Mouse (Mus musculus) CH12.LX (cell line): ENCODE measurements around the gene Ppp1r35. TPM values are rescaled to one million over a fixed set of nuclear protein-coding genes. Genes with fewer than 3 reads are reported as not detected.

Experiments
- DNase-seq: peaks from one replicate; pipeline ENCODE4 v3.0.0-alpha.2; 2013; ENCODE audit errors: extremely low read depth
- H3K27ac ChIP-seq: 2 replicates; pipeline ENCODE4 v1.5.1; 2012; ENCODE audit warnings: low read depth, mild to moderate bottlenecking, control low read depth, moderate library complexity; ENCODE audit not compliant: insufficient read depth
- H3K27me3 ChIP-seq: replicated peaks from 2 replicates; pipeline ENCODE3; 2012; ENCODE audit warnings: inconsistent platforms
- H3K36me3 ChIP-seq, 2 experiments: replicated peaks in 1 of 2; 2 replicates each; pipeline versions ENCODE3 to v1.6.1; 2012; ENCODE audit warnings: inconsistent platforms in 1 of 2, low read length in 1 of 2, mild to moderate bottlenecking in 1 of 2, mixed read lengths in 1 of 2, moderate library complexity in 1 of 2; ENCODE audit not compliant: control insufficient read depth in 1 of 2, insufficient read depth in 1 of 2
- H3K4me1 ChIP-seq, 2 experiments: 2 replicates each; pipeline ENCODE4 v1.6.1; 2012; ENCODE audit warnings: inconsistent platforms in 1 of 2, moderate library complexity in 1 of 2; ENCODE audit not compliant: insufficient read depth in 2 of 2, control insufficient read depth in 1 of 2
- H3K4me2 ChIP-seq: 2 replicates; pipeline ENCODE4 v1.6.1; 2012; ENCODE audit warnings: low read depth, mild to moderate bottlenecking, control low read depth; ENCODE audit not compliant: poor library complexity, insufficient read depth, severe bottlenecking
- H3K4me3 ChIP-seq, 3 experiments: fragments of 150-350 bp in 1 of 3; sonication (generic) in 1 of 3; replicated peaks in 1 of 3; 2 replicates each; pipeline versions ENCODE3 to v1.5.1; 2011 to 2012; ENCODE audit warnings: low read depth in 2 of 3, low read length in 2 of 3, mild to moderate bottlenecking in 2 of 3, moderate library complexity in 2 of 3, control low read depth in 1 of 3, improper control_type of control experiment in 1 of 3, inconsistent platforms in 1 of 3, mixed read lengths in 1 of 3; ENCODE audit not compliant: poor library complexity in 1 of 3
- H3K79me2 ChIP-seq: replicated peaks from 2 replicates; pipeline ENCODE4 v1.6.1; 2012; ENCODE audit warnings: mild to moderate bottlenecking, moderate library complexity; ENCODE audit not compliant: control insufficient read depth, poor library complexity, insufficient read depth, severe bottlenecking; ENCODE audit errors: extremely low read depth
- H3K9ac ChIP-seq: 2 replicates; pipeline ENCODE4 v1.6.1; 2012; ENCODE audit warnings: low read depth, mild to moderate bottlenecking, control low read depth, moderate library complexity; ENCODE audit not compliant: insufficient read depth
- H3K9me3 ChIP-seq: replicated peaks from 2 replicates; pipeline ENCODE3; 2012; ENCODE audit warnings: low read length, inconsistent platforms, mixed read lengths
- CTCF ChIP-seq, 2 experiments: IDR thresholded peaks in 1 of 2; conservative IDR thresholded peaks in 1 of 2; 2 replicates each; pipeline ENCODE4 v1.5.1; 2011 to 2012; ENCODE audit warnings: low read depth in 2 of 2, low read length in 2 of 2, improper control_type of control experiment in 1 of 2, inconsistent platforms in 1 of 2, mild to moderate bottlenecking in 1 of 2, moderate library complexity in 1 of 2
- E2F4 ChIP-seq: IDR thresholded peaks from 2 replicates; pipeline ENCODE4 v1.6.1; 2011; ENCODE audit warnings: low read depth, low read length, improper control_type of control experiment; ENCODE audit not compliant: insufficient replicate concordance
- EP300 ChIP-seq: IDR thresholded peaks from 2 replicates; pipeline ENCODE4 v1.6.1; 2011; ENCODE audit warnings: low read length, improper control_type of control experiment
- ETS1 ChIP-seq: conservative IDR thresholded peaks from 2 replicates; pipeline ENCODE4 v1.6.1; 2012; ENCODE audit warnings: low read depth, mild to moderate bottlenecking, inconsistent platforms, low read length, improper control_type of control experiment, moderate library complexity
- JUND ChIP-seq: conservative IDR thresholded peaks from 2 replicates; pipeline ENCODE4 v1.6.1; 2011; ENCODE audit warnings: low read depth, low read length, improper control_type of control experiment
- KAT2A ChIP-seq: IDR thresholded peaks from 2 replicates; pipeline ENCODE4 v1.6.1; 2012; ENCODE audit warnings: low read length, improper control_type of control experiment, inconsistent platforms; ENCODE audit not compliant: insufficient replicate concordance
- MAX ChIP-seq: IDR thresholded peaks from 2 replicates; pipeline ENCODE4 v1.6.1; 2011; ENCODE audit warnings: low read length, improper control_type of control experiment
- MAZ ChIP-seq: IDR thresholded peaks from 2 replicates; pipeline ENCODE4 v1.6.1; 2012; ENCODE audit warnings: low read depth, mild to moderate bottlenecking, inconsistent platforms, low read length, improper control_type of control experiment, moderate library complexity
- MEF2A ChIP-seq: IDR thresholded peaks from 2 replicates; pipeline ENCODE4 v1.6.1; 2014; ENCODE audit warnings: low read depth, mild to moderate bottlenecking, inconsistent platforms, low read length, improper control_type of control experiment, borderline replicate concordance
- MYC ChIP-seq: IDR thresholded peaks from 2 replicates; pipeline ENCODE4 v1.6.1; 2011; ENCODE audit warnings: low read depth, mild to moderate bottlenecking, improper control_type of control experiment, low read length
- NELFE ChIP-seq: IDR thresholded peaks from 2 replicates; pipeline ENCODE4 v1.6.1; 2011; ENCODE audit warnings: low read depth, low read length, improper control_type of control experiment
- NRF1 ChIP-seq: IDR thresholded peaks from 2 replicates; pipeline ENCODE4 v1.6.1; 2014; ENCODE audit warnings: low read depth, mild to moderate bottlenecking, inconsistent platforms, low read length, improper control_type of control experiment, moderate library complexity
- PAX5 ChIP-seq: IDR thresholded peaks from 2 replicates; pipeline ENCODE4 v1.6.1; 2012; ENCODE audit warnings: low read length, inconsistent platforms, mixed read lengths
- POLR2AphosphoS2 ChIP-seq: IDR thresholded peaks from 2 replicates; pipeline ENCODE4 v1.6.1; 2011; ENCODE audit warnings: low read depth, low read length, improper control_type of control experiment
- RAD21 ChIP-seq: IDR thresholded peaks from 2 replicates; pipeline ENCODE4 v1.6.1; 2011; ENCODE audit warnings: low read depth, mild to moderate bottlenecking, low read length, improper control_type of control experiment, moderate library complexity
- SMC3 ChIP-seq: IDR thresholded peaks from 2 replicates; pipeline ENCODE4 v1.6.1; 2011; ENCODE audit warnings: low read depth, low read length, improper control_type of control experiment
- TCF12 ChIP-seq: IDR thresholded peaks from 2 replicates; pipeline ENCODE4 v1.6.1; 2014; ENCODE audit warnings: low read depth, mild to moderate bottlenecking, inconsistent platforms, low read length, improper control_type of control experiment
- USF1 ChIP-seq: IDR thresholded peaks from 2 replicates; pipeline ENCODE4 v1.6.1; 2014; ENCODE audit warnings: low read depth, mild to moderate bottlenecking, inconsistent platforms, low read length, improper control_type of control experiment
- USF2 ChIP-seq: conservative IDR thresholded peaks from 2 replicates; pipeline ENCODE4 v1.6.1; 2011; ENCODE audit warnings: low read depth, low read length, improper control_type of control experiment
- ZC3H11A ChIP-seq: IDR thresholded peaks from 2 replicates; pipeline ENCODE4 v1.6.1; 2012; ENCODE audit warnings: low read depth, mild to moderate bottlenecking, inconsistent platforms, low read length, improper control_type of control experiment
- ZKSCAN1 ChIP-seq: IDR thresholded peaks from 2 replicates; pipeline ENCODE4 v1.6.1; 2012; ENCODE audit warnings: low read depth, inconsistent platforms, low read length, improper control_type of control experiment, borderline replicate concordance
- ZNF384 ChIP-seq: IDR thresholded peaks from 2 replicates; pipeline ENCODE4 v1.6.1; 2012; ENCODE audit warnings: low read depth, low read length, improper control_type of control experiment, inconsistent platforms
- dilution Hi-C: fragments of 300-500 bp; cut with MboI; formaldehyde crosslinking; loops from 2 replicates; pipeline ENCODE4 v1.14.3; 2020; ENCODE audit warnings: low sequenced_read_pairs; ENCODE audit not compliant: extremely low pct_unique_long_range_greater_than_20kb, extremely low pct_ligation_motif_present
- in situ Hi-C: fragments of 300-500 bp; cut with MboI; formaldehyde crosslinking; loops from 3 replicates; pipeline ENCODE4 v1.14.3; 2019; ENCODE audit warnings: low sequenced_read_pairs, low pct_ligation_motif_present, low pct_unique_long_range_greater_than_20kb, mixed read lengths
- polyA plus RNA-seq: library from polyadenylated mRNA; unstranded; fragments of >175 nt; gene quantifications from 2 replicates; pipeline ENCODE4 v1.2.1, GENCODE M21; 2012; ENCODE audit warnings: low read depth; ENCODE audit not compliant: insufficient read length
- total RNA-seq, 2 experiments: library from RNA; depleted of rRNA; stranded (reverse); fragments of 300-350 nt in 1 of 2; fragments of >200 nt in 1 of 2; gene quantifications; 2 replicates each; pipeline ENCODE4 v1.2.3; 2012 to 2014

Ppp1r35 gene
- total and polyA plus RNA-seq, 3 experiments, result 17.3 to 34.6 (median 23.3) TPM

GRCm38 (mm10) chr5:137791553-137791952, 12.9 kb downstream of the Ppp1r35 start:
- dilution Hi-C loops (no loop called here), in situ Hi-C loops (loop anchor here (5.0 to 10.0 kb wide), 2 partner anchors 86 to 163 kb away; no protein-coding TSS in a partner anchor)
- H3K27ac ChIP-seq, result no peak overlapping the region
- TF ChIP-seq E2F4, result no peak
- TF ChIP-seq CTCF (conservative IDR thresholded peaks at IDR 0.05 in 1 of 2, IDR thresholded peaks at IDR 0.05 in 1 of 2; ENCODE audit: low read depth in 2 of 2, low read length in 2 of 2), result peak in 1 of 2 experiments; percentile 83; a peak in 2 of 4 replicates
- TF ChIP-seq RAD21, result peak; percentile 80
- no peak for TF ChIP-seq ZKSCAN1
- peak; percentile 88 for TF ChIP-seq SMC3
- TF ChIP-seq ETS1, result no peak
- TF ChIP-seq NRF1, result no peak
- TF ChIP-seq ZC3H11A, result peak; percentile 82
- TF ChIP-seq ZNF384, result peak; percentile 82
- no peak overlapping the region for H3K4me3 ChIP-seq
- H3K79me2 ChIP-seq, result no peaks in the 10 kb centered on the region
- no peaks in the 10 kb centered on the region for H3K27me3 ChIP-seq
- no peak overlapping the region for H3K9ac ChIP-seq
- H3K4me2 ChIP-seq, result no peak overlapping the region
- peaks cover 2% of the 10 kb centered on the region for H3K9me3 ChIP-seq
- no peak for DNase-seq
- no peaks in the 10 kb centered on the region for H3K36me3 ChIP-seq
- peaks cover 0 to 9% of the 10 kb centered on the region in 2 experiments; a peak in 2 of 4 replicates for H3K4me1 ChIP-seq

- H3K27me3 ChIP-seq, result no peaks in the 10 kb centered on the region
- no peak overlapping the region for H3K27ac ChIP-seq
- H3K4me1 ChIP-seq, result peaks cover 0 to 6% of the 10 kb centered on the region in 2 experiments; a peak in 3 of 4 replicates
- no peak overlapping the region for H3K4me2 ChIP-seq
- no peak overlapping the region for H3K4me3 ChIP-seq
- H3K9me3 ChIP-seq, result no peaks in the 10 kb centered on the region
- no peak for DNase-seq
- in situ Hi-C loops, result loop anchor here (10.0 kb wide), 1 partner anchor 158 kb away; no protein-coding TSS in a partner anchor
- TF ChIP-seq JUND (no peak), KAT2A (no peak), ETS1 (no peak), USF1 (no peak), NELFE (no peak), POLR2AphosphoS2 (no peak), EP300 (no peak), RAD21 (no peak), TCF12 (no peak), PAX5 (no peak), ZKSCAN1 (no peak), USF2 (no peak), ZC3H11A (no peak), MAZ (no peak), MEF2A (no peak), MAX (no peak), MYC (no peak), ZNF384 (no peak)
- TF ChIP-seq, all 38 proteins: peak for 0
- no peak overlapping the region for H3K9ac ChIP-seq
- dilution Hi-C loops, result no loop called here
- H3K36me3 ChIP-seq, result no peaks in the 10 kb centered on the region
- no peaks in the 10 kb centered on the region for H3K79me2 ChIP-seq
These were observed 18.0 kb downstream of the Ppp1r35 start for GRCm38 (mm10) chr5:137796606-137797005.
